Mouse (Mus musculus): ENCODE data around the gene Pank3. TPM values are rescaled to one million over a fixed set of nuclear protein-coding genes. Genes with fewer than 3 reads are reported as not detected.
"Not testable (repeated sequence)": the region's sequence is repeated elsewhere in the genome, so short reads cannot be mapped to it uniquely, and the experiment has no call there.

The Pank3 gene
- polyA plus RNA-seq, 1 experiment = 38.0 TPM

- no peak for DNase-seq (ENCODE audit: low read depth)
Observed at GRCm38 (mm10) chr11:35776452-35776851, 7.2 kb downstream of the Pank3 start.

DNA sequence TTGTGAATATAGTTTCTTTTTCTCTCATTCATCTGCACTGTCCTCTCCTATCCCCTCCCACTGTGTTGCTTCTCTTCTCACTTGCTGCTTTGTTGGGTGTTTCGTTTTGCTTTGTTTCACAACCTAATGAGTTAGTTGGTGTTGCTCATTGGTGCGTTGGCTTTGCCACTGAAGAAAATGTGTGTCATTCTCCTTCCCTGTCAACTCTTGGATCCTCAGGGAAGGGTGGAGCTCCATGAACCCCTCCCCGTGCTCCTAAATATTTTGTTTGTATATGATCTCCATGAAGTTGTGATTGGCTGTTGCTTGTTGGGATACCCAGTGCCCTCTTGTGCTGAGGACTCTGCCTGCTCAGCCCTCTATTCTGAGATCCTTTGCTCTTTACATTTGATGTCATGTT, 11.1 kb downstream of the Pank3 start:
- DNase-seq (ENCODE audit: low read depth) = no peak

DNA sequence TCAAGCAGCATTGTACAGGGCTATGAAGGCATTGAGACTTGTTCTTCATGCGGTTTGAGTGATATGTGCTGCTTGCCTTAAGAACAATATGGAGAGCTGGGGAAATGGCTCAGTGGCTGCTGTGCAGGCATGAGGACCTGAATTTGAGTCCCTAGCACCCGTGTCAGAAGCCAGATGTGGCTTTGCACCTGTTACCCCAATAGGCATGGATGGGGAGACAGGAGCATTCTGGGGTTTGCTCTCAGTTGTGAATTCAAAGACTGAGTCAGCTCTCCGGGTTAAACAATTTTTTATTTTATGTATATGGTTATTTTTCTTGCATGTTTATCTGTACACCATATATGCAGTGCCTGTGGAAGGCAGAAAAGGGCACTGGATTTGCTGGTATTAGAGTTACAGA, 13.2 kb downstream of the Pank3 start:
- DNase-seq (ENCODE audit: low read depth) = no peak

DNA sequence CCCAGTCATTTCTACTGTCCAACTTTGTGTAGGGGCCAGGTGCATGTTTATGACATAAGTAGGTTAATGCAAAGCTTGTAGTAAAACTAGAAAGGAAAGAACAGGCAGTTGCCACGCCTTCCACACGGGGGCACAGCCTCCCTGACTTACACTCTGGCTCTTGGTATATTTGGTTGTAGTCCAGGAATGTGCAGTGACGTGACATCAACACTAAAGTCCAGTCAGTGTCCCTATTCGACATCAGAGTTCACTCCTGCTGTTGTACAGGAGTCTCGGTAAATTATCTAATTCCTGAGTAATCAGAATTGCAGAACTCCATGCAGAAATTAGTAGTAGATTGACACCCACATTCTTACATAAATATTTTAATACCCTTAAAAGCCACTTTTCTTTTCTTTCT, 13.8 kb downstream of the Pank3 start:
- DNase-seq (ENCODE audit: low read depth) = no peak

- DNase-seq (ENCODE audit: low read depth) = no peak
Observed at GRCm38 (mm10) chr11:35784002-35784401, 14.7 kb downstream of the Pank3 start.

- DNase-seq (ENCODE audit: low read depth) = no peak
Observed at GRCm38 (mm10) chr11:35784537-35784936, 15.3 kb downstream of the Pank3 start.

GRCm38 (mm10) chr11:35788443-35788842, 19.2 kb downstream of the Pank3 start:
- DNase-seq (ENCODE audit: low read depth) = no peak

DNA sequence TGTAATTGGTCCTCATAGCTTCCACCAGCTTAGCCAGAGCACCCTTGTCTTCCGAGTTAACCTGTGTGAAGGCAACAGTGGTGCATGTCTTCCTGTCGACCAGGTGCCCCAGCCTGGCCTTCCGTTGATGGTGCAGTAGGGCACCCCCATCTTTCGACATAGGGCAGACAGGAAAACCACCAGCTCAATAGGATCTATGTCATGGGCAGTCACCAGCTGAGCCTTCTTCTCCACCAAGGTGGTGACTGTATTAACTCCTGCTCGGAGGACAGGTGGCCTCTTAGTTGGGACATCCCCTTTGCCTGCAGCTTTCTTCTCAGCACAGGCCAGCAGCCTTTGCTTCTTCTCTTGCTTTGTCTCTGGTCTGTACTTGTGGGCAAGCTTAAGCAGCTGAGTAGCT, 23.5 kb downstream of the Pank3 start:
- not testable (repeated sequence) for DNase-seq (ENCODE audit: low read depth)

DNA sequence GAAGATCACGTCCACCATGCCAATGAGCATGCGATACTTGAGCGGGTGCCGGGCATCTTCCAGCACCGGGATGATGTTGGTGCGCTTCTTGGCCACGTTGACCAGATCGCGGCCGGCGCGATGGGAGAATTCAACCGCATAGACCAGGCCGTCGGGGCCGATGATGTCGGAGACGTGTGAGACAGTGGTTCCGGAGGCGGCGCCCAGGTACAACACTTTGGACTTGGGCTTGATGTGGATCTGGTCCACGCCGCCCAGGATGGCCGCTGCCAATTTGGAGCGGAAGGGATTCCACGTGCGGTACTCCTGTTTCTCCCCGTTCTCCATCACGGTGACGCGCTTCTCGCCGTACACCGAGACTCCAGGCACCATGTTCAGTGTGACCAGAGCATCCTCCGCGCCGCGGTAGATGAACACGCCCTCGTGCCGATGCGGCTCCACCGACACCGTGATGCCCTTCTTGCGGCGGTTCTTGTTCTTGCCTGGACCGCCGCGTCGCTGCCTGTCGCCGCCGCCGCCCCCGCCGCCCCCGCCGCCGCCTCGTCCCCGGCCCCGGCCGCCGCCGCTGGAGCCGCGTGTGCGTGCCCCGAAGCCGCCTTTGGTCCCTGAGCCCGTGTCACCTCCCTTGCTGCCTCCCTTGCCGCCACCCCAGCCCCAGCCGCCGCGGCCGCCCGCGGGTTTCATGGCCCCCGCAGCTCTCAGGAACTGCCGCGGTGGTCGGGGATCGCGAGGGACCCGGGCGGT, 28.6 kb downstream of the Pank3 start:
- no peak for DNase-seq (ENCODE audit: low read depth)

DNA sequence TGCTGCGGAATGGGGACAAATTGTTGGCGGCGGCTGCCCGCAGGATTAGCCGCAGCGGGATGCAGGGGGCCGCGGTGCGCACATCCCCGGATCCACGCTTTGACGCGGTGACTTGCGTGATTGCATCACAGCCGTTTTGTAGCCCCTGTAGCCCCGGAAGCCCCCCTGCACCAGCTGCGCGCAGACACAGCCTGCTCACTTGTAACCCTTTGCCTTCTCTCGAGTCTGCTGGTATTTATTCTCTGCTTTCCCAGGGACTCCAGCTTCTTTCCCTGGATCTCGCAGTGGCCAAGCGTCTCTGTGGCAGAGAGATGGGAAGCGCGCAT, 29.2 kb downstream of the Pank3 start:
- DNase-seq (ENCODE audit: low read depth) = no peak

DNA sequence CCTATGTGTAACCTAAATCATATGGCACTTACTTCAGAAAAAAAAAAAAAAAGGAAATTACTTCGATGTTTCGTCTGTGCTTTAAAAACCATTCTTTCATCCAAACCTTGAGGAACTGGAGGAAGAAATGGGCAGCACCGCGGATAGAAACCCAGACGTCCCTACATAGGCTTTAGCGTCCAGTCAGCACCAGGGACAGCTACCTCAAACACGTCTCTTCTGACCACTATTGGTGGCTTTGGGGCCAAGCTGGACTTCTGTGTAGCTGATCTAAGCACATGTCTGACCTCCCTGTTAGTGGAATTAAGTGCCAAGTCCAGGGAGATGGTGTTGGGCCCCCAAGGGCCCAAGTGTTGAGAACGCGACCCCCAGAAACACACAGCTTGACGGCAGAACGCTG, 29.6 kb downstream of the Pank3 start, which contains the start of gene Fbll1:
Gene Fbll1 (minus strand): TSS at position 11 of the 400 bp plus-strand sequence.
- no peak for DNase-seq (ENCODE audit: low read depth)

DNA sequence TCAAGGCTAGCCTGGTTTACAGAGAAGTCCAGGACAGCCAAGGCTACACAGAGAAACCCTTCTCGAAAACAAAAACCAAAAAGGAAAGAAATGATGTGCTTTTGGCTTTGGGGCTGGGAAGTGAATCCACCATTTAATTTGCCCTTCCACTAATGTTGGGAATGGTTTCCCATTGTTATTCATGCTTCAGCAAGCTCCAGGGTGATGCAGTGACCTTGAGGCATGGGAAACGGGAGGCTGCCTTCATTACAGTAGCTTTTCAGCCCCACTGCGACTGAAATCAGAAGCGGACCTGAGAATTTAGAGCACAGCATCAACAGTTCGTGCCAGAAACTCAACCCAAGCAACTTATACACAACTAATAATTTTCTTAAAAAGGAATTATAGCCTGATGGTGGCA, 32.0 kb downstream of the Pank3 start:
- no peak for DNase-seq (ENCODE audit: low read depth)

- DNase-seq (ENCODE audit: low read depth) = no peak
Observed at GRCm38 (mm10) chr11:35811458-35811857, 42.2 kb downstream of the Pank3 start.

GRCm38 (mm10) chr11:35816316-35816715, 47.0 kb downstream of the Pank3 start:
- no peak for DNase-seq (ENCODE audit: low read depth)

DNA sequence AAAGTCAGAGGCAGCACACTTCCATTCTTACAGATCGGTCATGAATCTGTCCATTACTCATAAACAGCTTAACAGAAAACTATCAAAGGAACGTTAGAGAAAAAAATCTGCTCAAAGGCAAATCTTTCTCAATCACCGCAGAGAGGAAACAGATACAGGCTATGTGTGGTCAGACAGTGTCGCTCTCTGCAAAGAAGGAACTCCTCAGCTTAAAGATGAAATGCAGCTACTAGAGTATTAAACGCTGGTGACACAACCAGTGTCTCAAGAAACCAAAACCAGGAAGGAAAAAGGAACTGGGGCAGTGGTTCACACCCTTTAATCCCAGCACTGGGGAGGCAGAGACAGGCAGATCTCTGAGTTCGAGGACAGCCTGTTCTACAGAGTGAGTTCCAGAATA, 58.4 kb downstream of the Pank3 start:
- no peak for DNase-seq (ENCODE audit: low read depth)

- DNase-seq (ENCODE audit: low read depth) = peak; percentile 52
Observed at GRCm38 (mm10) chr11:35832139-35832538, 62.9 kb downstream of the Pank3 start.

DNA sequence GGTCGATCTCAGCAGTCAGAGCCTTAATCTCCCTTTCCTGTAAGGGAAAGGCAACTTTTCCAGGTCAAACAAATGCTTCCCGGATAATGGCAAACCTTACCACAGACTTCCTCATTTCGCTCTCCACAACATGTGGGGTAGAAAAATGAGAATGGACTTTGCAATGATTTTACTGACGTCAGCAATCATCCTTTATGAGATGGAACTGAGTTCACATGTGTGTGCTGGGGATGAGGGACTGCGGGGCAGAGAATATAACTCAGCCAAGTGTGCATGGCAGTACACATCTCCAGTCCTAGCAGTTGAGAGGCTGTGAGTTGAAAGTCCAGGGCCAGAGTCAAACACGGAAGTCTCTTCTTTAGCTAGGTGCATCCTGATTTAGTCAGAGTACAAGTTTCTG, 64.0 kb downstream of the Pank3 start:
- no peak for DNase-seq (ENCODE audit: low read depth)

- DNase-seq (ENCODE audit: low read depth) = peak; percentile 40
Observed at GRCm38 (mm10) chr11:35834022-35834760, 64.9 kb downstream of the Pank3 start, which contains the start of gene Rars. Gene Rars (minus strand): TSS chr11:35834506.

GRCm38 (mm10) chr11:35837156-35838126, 68.2 kb downstream of the Pank3 start:
- no peak for DNase-seq (ENCODE audit: low read depth)

DNA sequence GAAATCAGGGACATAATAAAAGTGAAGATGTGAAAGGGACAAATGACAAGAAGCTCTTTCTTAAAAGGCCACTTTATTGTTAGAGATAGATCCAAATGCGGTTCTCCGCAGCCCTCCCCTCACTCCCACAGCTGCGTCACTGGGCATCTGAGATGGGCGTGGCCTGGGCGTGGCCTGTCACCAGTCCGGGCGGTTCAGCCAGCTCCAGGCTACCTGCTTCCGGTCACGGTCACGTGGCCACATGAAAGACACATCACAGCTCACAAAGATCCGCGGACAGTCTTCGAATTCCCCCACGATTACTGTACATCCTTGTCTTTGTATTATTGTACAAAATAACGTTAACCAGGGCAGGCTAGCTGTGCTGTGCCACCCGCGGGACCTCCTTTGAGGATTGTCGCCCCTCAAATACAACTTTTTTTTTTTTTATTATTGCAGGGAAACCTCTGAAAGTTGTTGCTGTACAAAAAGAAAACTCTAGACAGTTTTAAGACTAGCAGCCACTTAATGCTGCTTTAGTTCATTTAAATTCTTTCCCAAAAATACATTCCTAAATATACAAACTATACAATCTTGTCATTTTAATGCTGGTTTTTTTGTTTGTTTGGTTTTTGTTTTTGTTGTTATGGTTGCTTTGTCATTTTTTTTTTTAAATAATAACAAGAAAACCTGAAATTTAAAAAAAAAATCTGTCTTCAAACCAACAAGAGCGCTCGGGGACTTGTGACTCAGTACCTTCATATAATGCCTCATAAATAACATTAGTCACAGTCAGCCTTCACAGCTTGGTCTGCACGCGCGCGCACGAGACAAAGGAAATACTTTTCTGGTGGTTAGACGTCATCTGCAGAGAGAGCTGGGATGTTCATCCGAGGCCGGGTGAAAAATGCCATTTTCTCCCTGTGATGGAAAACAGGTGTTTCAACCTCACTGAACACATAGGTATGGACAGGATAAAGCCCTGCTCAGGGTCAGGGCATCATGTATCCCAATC, 69.4 kb downstream of the Pank3 start:
- DNase-seq (ENCODE audit: low read depth) = no peak

GRCm38 (mm10) chr11:35840282-35840681, 71.0 kb downstream of the Pank3 start:
- DNase-seq (ENCODE audit: low read depth) = no peak
